Comparison of ENCODE assay signal across 1 mouse cellular context in the genomic region with DNA sequence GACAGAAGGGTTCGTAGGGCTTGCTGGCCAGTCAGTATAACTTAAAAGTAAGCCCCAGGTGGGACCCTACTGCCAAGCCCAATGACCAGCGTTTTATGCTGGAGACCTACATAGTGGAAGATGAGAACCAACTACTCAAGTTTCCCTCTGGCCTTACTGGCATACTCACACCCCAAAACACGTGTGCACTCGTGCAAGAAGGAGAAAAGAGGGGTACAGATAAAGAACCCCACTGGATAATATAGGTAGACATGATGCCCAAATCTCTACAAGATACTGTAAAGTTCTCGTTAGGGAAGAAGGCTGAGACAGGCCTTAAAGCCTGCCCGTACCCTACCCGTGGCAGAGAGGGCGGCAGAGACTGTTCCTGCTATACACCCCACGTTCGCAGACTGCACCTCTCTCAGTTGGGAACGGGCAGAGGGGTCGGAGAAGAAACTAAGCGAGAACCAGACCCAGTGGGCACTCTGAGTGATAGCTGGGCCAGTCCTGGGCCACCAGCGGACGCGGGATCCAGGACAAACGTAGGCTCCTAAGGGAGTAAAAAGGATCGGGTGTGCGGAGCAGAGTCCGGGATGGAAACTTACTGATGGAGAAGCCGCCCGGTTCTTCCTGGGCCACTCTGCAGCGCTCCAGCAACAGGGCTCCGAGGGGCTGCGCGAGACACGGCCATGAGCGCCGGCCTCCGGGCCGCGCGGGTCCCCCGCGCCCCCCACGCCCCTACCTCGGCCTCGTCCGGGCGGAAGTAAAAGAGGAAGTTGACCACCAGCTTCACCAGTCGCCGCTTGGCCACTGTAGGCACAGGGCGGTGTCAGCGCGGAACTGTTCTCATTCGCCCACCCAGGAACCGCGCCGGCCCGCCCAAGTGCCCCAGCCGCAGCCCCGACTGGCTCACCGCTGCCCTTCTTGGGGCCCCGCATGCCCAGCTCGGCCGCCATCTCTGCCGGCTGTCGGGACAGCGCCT.
A peak's percentile ranks its signal among the peaks of the same experiment; 100 is the strongest.
TF ChIP-seq lines count a peak whose summit lies in the region.

No protein-coding gene starts in this region.

TF ChIP-seq in MEL, 35 proteins besides CTCF, POLR2A, EP300 and RAD21:
- TF ChIP-seq NRF1 (IDR thresholded peaks at IDR 0.05; ENCODE audit: insufficient read depth, low read depth, low read length, poor library complexity, severe bottlenecking) (no peak), E2F4 (IDR thresholded peaks at IDR 0.05; ENCODE audit: borderline replicate concordance, low read depth, low read length) (no peak), MAX (IDR thresholded peaks at IDR 0.05; ENCODE audit: low read length) (peak; percentile 77), ZKSCAN1 (IDR thresholded peaks at IDR 0.05; ENCODE audit: low read depth, low read length) (no peak), ELF1 (IDR thresholded peaks at IDR 0.05; ENCODE audit: low read depth, low read length) (peak; percentile 3; the same call in 1 of the 2 replicates), NELFE (IDR thresholded peaks at IDR 0.05; ENCODE audit: low read depth, low read length) (no peak), TAL1 (IDR thresholded peaks at IDR 0.05; ENCODE audit: low read length) (no peak), USF1 (IDR thresholded peaks at IDR 0.05; ENCODE audit: low read depth, low read length) (no peak), CHD2 (IDR thresholded peaks at IDR 0.05; ENCODE audit: low read length) (no peak), MXI1 (IDR thresholded peaks at IDR 0.05; ENCODE audit: low read depth, low read length) (peak; percentile 68), ZNF384 (IDR thresholded peaks at IDR 0.05; ENCODE audit: low read depth, low read length) (no peak), TBP (IDR thresholded peaks at IDR 0.05; ENCODE audit: low read depth, low read length) (peak; percentile 27; the same call in 1 of the 2 replicates), UBTF (IDR thresholded peaks at IDR 0.05; ENCODE audit: borderline replicate concordance, insufficient read depth, low read depth, low read length) (no peak), POLR2AphosphoS2 (IDR thresholded peaks at IDR 0.05; ENCODE audit: low read length) (no peak; the same call in 1 of the 2 replicates), MYC (IDR thresholded peaks at IDR 0.05; ENCODE audit: low read depth, low read length) (peak; percentile 79), CHD1 (IDR thresholded peaks at IDR 0.05; ENCODE audit: low read depth, low read length) (0 out of 2 replicates have a peak, but pooled peaks have one; percentile 60), HCFC1 (IDR thresholded peaks at IDR 0.05; ENCODE audit: low read depth, low read length) (no peak), MYB (IDR thresholded peaks at IDR 0.05; ENCODE audit: low read depth, low read length) (no peak)
TF ChIP-seq in MEL: peak in this region for 6.
